Mouse (Mus musculus): Measurements from ENCODE around the gene Abcc9. TPM values are rescaled to one million over a fixed set of nuclear protein-coding genes. Genes with fewer than 3 reads are reported as not detected.
A peak's percentile ranks its signal among the peaks of the same experiment; 100 is the strongest.

The Abcc9 gene
- polyA plus RNA-seq, 1 experiment from 2014 or later = 4.9 TPM

- peak overlapping the region; percentile 37; the same call in 1 of the 2 replicates for H3K9ac ChIP-seq
- 9% methylated on average over 30 of the region's 30 CpGs for WGBS
- no peak for TF ChIP-seq CTCF (IDR thresholded peaks at IDR 0.05; ENCODE audit: low read depth)
- peak overlapping the region; percentile 46 for H3K4me3 ChIP-seq (ENCODE audit: low read depth, low read length)
- no peaks in the 10 kb centered on the region for H3K9me3 ChIP-seq (ENCODE audit: low read depth, low read length)
- H3K36me3 ChIP-seq (ENCODE audit: insufficient read depth) = no peaks in the 10 kb centered on the region
- no peak overlapping the region for H3K27ac ChIP-seq (ENCODE audit: low read depth)
- H3K27me3 ChIP-seq (ENCODE audit: insufficient read depth, low read length) = peaks cover 29% of the 10 kb centered on the region
- peak overlapping the region; percentile 81 for H3K4me2 ChIP-seq
- ATAC-seq (ENCODE audit: insufficient read depth) (no peak), DNase-seq (peak; percentile 39)
- peaks cover 9% of the 10 kb centered on the region for H3K4me1 ChIP-seq (ENCODE audit: insufficient read depth)
Measured at GRCm38 (mm10) chr6:142570046-142570770, 131.9 kb downstream of the Abcc9 start.

- no peak for TF ChIP-seq CTCF (IDR thresholded peaks at IDR 0.05; ENCODE audit: low read depth)
- Histone ChIP-seq H3K4me2 (peak overlapping the region; percentile 35), H3K9ac (no peak overlapping the region), H3K36me3 (ENCODE audit: insufficient read depth) (no peaks in the 10 kb centered on the region), H3K9me3 (ENCODE audit: low read depth, low read length) (no peaks in the 10 kb centered on the region), H3K4me1 (ENCODE audit: insufficient read depth) (peaks cover 9% of the 10 kb centered on the region), H3K27me3 (ENCODE audit: insufficient read depth, low read length) (peaks cover 29% of the 10 kb centered on the region), H3K27ac (ENCODE audit: low read depth) (no peak overlapping the region), H3K4me3 (ENCODE audit: low read depth, low read length) (no peak overlapping the region)
- no peak for DNase-seq
- 44% methylated on average over 7 of the region's 7 CpGs for WGBS
- no peak for ATAC-seq (ENCODE audit: insufficient read depth)
Measured at GRCm38 (mm10) chr6:142568713-142569357, 133.3 kb downstream of the Abcc9 start.

GRCm38 (mm10) chr6:142567452-142567851 lies 134.7 kb downstream of the Abcc9 start:
- no peak for TF ChIP-seq CTCF (IDR thresholded peaks at IDR 0.05; ENCODE audit: low read depth)
- Histone ChIP-seq H3K4me1 (ENCODE audit: insufficient read depth) (peaks cover 9% of the 10 kb centered on the region), H3K27ac (ENCODE audit: low read depth) (no peak overlapping the region), H3K4me3 (ENCODE audit: low read depth, low read length) (no peak overlapping the region), H3K27me3 (ENCODE audit: insufficient read depth, low read length) (peaks cover 26% of the 10 kb centered on the region), H3K9me3 (ENCODE audit: low read depth, low read length) (no peaks in the 10 kb centered on the region), H3K9ac (no peak overlapping the region), H3K4me2 (peak overlapping the region; percentile 34; the same call in 1 of the 2 replicates), H3K36me3 (ENCODE audit: insufficient read depth) (no peaks in the 10 kb centered on the region)
- ATAC-seq (ENCODE audit: insufficient read depth) (peak; percentile 65; the same call in 1 of the 2 replicates), DNase-seq (peak; percentile 91)
- 8% methylated on average over 5 of the region's 5 CpGs for WGBS

- H3K9me3 ChIP-seq (ENCODE audit: low read depth, low read length) = no peaks in the 10 kb centered on the region
- no peak overlapping the region for H3K4me3 ChIP-seq (ENCODE audit: low read depth, low read length)
- no peak overlapping the region for H3K27ac ChIP-seq (ENCODE audit: low read depth)
- no peak overlapping the region for H3K4me2 ChIP-seq
- no peaks in the 10 kb centered on the region for H3K36me3 ChIP-seq (ENCODE audit: insufficient read depth)
- ATAC-seq (ENCODE audit: insufficient read depth) = no peak
- H3K27me3 ChIP-seq (ENCODE audit: insufficient read depth, low read length) = peaks cover 8% of the 10 kb centered on the region; the same call in 1 of the 2 replicates
- no peak overlapping the region for H3K9ac ChIP-seq
- H3K4me1 ChIP-seq (ENCODE audit: insufficient read depth) = peaks cover 9% of the 10 kb centered on the region
- no peak for TF ChIP-seq CTCF (IDR thresholded peaks at IDR 0.05; ENCODE audit: low read depth)
- 84% methylated on average over 3 of the region's 3 CpGs for WGBS
- DNase-seq = no peak
Measured at GRCm38 (mm10) chr6:142564746-142565145, 137.4 kb downstream of the Abcc9 start.

- H3K9ac ChIP-seq = no peak overlapping the region
- H3K4me2 ChIP-seq = no peak overlapping the region
- no peak for DNase-seq
- no peak for ATAC-seq (ENCODE audit: insufficient read depth)
- WGBS = 50% methylated on average over 1 of the region's 1 CpGs
- TF ChIP-seq CTCF (IDR thresholded peaks at IDR 0.05; ENCODE audit: low read depth) = no peak
- no peak overlapping the region for H3K27ac ChIP-seq (ENCODE audit: low read depth)
- H3K27me3 ChIP-seq (ENCODE audit: insufficient read depth, low read length) = no peaks in the 10 kb centered on the region
- no peak overlapping the region for H3K4me3 ChIP-seq (ENCODE audit: low read depth, low read length)
- H3K9me3 ChIP-seq (ENCODE audit: low read depth, low read length) = no peaks in the 10 kb centered on the region
- H3K4me1 ChIP-seq (ENCODE audit: insufficient read depth) = no peaks in the 10 kb centered on the region
- no peaks in the 10 kb centered on the region for H3K36me3 ChIP-seq (ENCODE audit: insufficient read depth)
Measured at GRCm38 (mm10) chr6:142561151-142561550, 141.0 kb downstream of the Abcc9 start.

- H3K27me3 ChIP-seq (ENCODE audit: insufficient read depth, low read length) = no peaks in the 10 kb centered on the region
- no peak overlapping the region for H3K27ac ChIP-seq (ENCODE audit: low read depth)
- WGBS = 69% methylated on average over 10 of the region's 10 CpGs
- no peak overlapping the region for H3K4me3 ChIP-seq (ENCODE audit: low read depth, low read length)
- no peak for ATAC-seq (ENCODE audit: insufficient read depth)
- H3K9ac ChIP-seq = no peak overlapping the region
- H3K36me3 ChIP-seq (ENCODE audit: insufficient read depth) = no peaks in the 10 kb centered on the region
- H3K9me3 ChIP-seq (ENCODE audit: low read depth, low read length) = no peaks in the 10 kb centered on the region
- no peak for DNase-seq
- H3K4me2 ChIP-seq = no peak overlapping the region
- H3K4me1 ChIP-seq (ENCODE audit: insufficient read depth) = no peaks in the 10 kb centered on the region
- no peak for TF ChIP-seq CTCF (IDR thresholded peaks at IDR 0.05; ENCODE audit: low read depth)
Measured at GRCm38 (mm10) chr6:142558772-142559679, 143.1 kb downstream of the Abcc9 start.
